Mouse (Mus musculus): ENCODE measurements around the gene Nos1.
A peak's percentile ranks its signal among the peaks of the same experiment; 100 is the strongest.

Gene Nos1

GRCm38 (mm10) chr5:117954429-117954828 is 173.6 kb downstream of the Nos1 start:
- DNase-seq (ENCODE audit: low read depth in 2 of 2, low spot score in 2 of 2): no peak

- peak in 1 of 2 experiments; percentile 52 for DNase-seq (ENCODE audit: low read depth in 2 of 2, low spot score in 2 of 2)
Observed at GRCm38 (mm10) chr5:117955675-117956420, 175.0 kb downstream of the Nos1 start.

- no peak for DNase-seq (ENCODE audit: low read depth in 2 of 2, low spot score in 2 of 2)
Observed at GRCm38 (mm10) chr5:117964750-117965149, 183.9 kb downstream of the Nos1 start.

GRCm38 (mm10) chr5:117966956-117967355 is 186.1 kb downstream of the Nos1 start:
- DNase-seq (ENCODE audit: low read depth in 2 of 2, low spot score in 2 of 2): no peak

GRCm38 (mm10) chr5:117967659-117968069 is 186.8 kb downstream of the Nos1 start:
- no peak for DNase-seq (ENCODE audit: low read depth in 2 of 2, low spot score in 2 of 2)

GRCm38 (mm10) chr5:117969681-117970427 is 189.0 kb downstream of the Nos1 start:
- no peak for DNase-seq (ENCODE audit: low read depth in 2 of 2, low spot score in 2 of 2)

- DNase-seq (ENCODE audit: low read depth in 2 of 2, low spot score in 2 of 2): no peak
Observed at GRCm38 (mm10) chr5:117976263-117976656, 195.4 kb downstream of the Nos1 start.

GRCm38 (mm10) chr5:117976657-117977500 is 196.0 kb downstream of the Nos1 start, which contains the start of gene Fbxo21:
Gene Fbxo21, plus strand, starts transcription at chr5:117976730.
- peak; percentile 69 to 83 for DNase-seq (ENCODE audit: low read depth in 2 of 2, low spot score in 2 of 2)

- peak; percentile 29 to 48 for DNase-seq (ENCODE audit: low read depth in 2 of 2, low spot score in 2 of 2)
Observed at GRCm38 (mm10) chr5:117977501-117978158, 196.8 kb downstream of the Nos1 start.

- DNase-seq (ENCODE audit: low read depth in 2 of 2, low spot score in 2 of 2): no peak
Observed at GRCm38 (mm10) chr5:117978159-117978697, 197.4 kb downstream of the Nos1 start.

GRCm38 (mm10) chr5:117979082-117979481 is 198.2 kb downstream of the Nos1 start:
- DNase-seq (ENCODE audit: low read depth in 2 of 2, low spot score in 2 of 2): no peak

GRCm38 (mm10) chr5:117980921-117981320 is 200.1 kb downstream of the Nos1 start:
- DNase-seq (ENCODE audit: low read depth in 2 of 2, low spot score in 2 of 2): no peak

- DNase-seq (ENCODE audit: low read depth in 2 of 2, low spot score in 2 of 2): no peak
Observed at GRCm38 (mm10) chr5:117981943-117982342, 201.1 kb downstream of the Nos1 start.

GRCm38 (mm10) chr5:117986327-117986726 is 205.5 kb downstream of the Nos1 start:
- DNase-seq (ENCODE audit: low read depth in 2 of 2, low spot score in 2 of 2): no peak

- no peak for DNase-seq (ENCODE audit: low read depth in 2 of 2, low spot score in 2 of 2)
Observed at GRCm38 (mm10) chr5:117987891-117988290, 207.1 kb downstream of the Nos1 start.

GRCm38 (mm10) chr5:117988367-117988766 is 207.5 kb downstream of the Nos1 start:
- no peak for DNase-seq (ENCODE audit: low read depth in 2 of 2, low spot score in 2 of 2)

GRCm38 (mm10) chr5:117989773-117990172 is 208.9 kb downstream of the Nos1 start:
- DNase-seq (ENCODE audit: low read depth in 2 of 2, low spot score in 2 of 2): no peak

GRCm38 (mm10) chr5:117990957-117991356 is 210.1 kb downstream of the Nos1 start:
- no peak for DNase-seq (ENCODE audit: low read depth in 2 of 2, low spot score in 2 of 2)

- no peak for DNase-seq (ENCODE audit: low read depth in 2 of 2, low spot score in 2 of 2)
Observed at GRCm38 (mm10) chr5:117993550-117993949, 212.7 kb downstream of the Nos1 start.

- DNase-seq (ENCODE audit: low read depth in 2 of 2, low spot score in 2 of 2): no peak
Observed at GRCm38 (mm10) chr5:117995372-117995901, 214.6 kb downstream of the Nos1 start.
